Mouse (Mus musculus) adrenal gland, adult 2 months (tissue): ENCODE measurements around the gene Clspn. TPM values are rescaled to one million over a fixed set of nuclear protein-coding genes. Genes with fewer than 3 reads are reported as not detected.
"Not testable (repeated sequence)": the region's sequence is repeated elsewhere in the genome, so short reads cannot be mapped to it uniquely, and the experiment has no call there.

Experiments used
- DNase-seq: peaks from one replicate; pipeline ENCODE4 v3.0.0; 2021
- long read RNA-seq: library from polyadenylated mRNA; stranded (forward); transcript quantifications from one replicate; pipeline ENCODE4 v2.0.0, GENCODE M21; 2021
- polyA plus RNA-seq: library from polyadenylated mRNA; depleted of rRNA; stranded (reverse); fragments of >200 nt; gene quantifications from 2 replicates; pipeline ENCODE4 v1.2.3, GENCODE M21; 2012; rRNA removed
- total RNA-seq, 2 experiments: library from RNA; stranded (reverse); gene quantifications; 2 replicates each; pipeline ENCODE4 v1.2.3; 2021

Gene Clspn
- under 1 TPM; 0.66 to 0.97 TPM for total RNA-seq
- 0.11 and 0.19 TPM in 2 replicates for polyA plus RNA-seq
- long read RNA-seq = 0 reads

- peak; percentile 94 for DNase-seq
These were observed at the start of gene Clspn for GRCm38 (mm10) chr4:126556809-126557711. Clspn (plus strand) TSS chr4:126556935.

DNA sequence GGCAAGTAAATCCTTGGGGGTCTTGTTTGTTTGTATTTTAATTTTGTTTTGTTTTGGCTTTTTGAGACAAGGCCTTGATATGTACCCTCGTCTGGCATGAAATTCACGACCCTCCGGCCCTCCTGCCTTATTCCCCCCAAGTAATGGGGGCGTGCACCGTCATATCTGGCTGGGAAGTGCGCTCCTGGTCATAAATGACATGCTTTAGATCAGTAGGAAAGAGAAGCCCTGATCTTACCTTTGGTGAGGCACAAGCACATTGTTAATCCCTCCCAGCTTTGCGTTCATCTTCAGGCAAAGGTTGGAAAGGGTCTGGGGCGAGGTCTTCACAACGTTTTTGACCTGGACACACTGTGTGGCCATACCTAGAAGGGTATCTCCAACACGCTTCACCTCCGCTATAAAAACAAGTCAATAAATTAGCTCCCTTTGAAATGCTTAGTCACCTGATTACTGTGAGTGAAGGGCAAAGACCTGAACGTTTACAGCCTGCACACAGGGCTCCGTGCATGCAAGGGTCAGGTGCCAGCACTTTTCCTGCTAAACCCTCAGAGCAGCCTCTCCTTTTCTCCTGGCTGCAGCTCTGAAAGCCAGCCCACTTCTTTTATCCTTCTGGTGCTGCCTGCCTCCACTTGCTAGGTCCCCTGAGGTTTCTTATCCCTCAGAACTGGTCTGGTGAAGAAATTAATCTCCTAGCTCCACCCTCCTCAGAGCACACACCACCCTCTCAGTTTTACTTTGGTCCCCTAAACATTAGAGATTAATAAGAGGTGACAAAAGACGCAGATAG lies 48.4 kb upstream of the Clspn start:
- DNase-seq = no peak

DNA sequence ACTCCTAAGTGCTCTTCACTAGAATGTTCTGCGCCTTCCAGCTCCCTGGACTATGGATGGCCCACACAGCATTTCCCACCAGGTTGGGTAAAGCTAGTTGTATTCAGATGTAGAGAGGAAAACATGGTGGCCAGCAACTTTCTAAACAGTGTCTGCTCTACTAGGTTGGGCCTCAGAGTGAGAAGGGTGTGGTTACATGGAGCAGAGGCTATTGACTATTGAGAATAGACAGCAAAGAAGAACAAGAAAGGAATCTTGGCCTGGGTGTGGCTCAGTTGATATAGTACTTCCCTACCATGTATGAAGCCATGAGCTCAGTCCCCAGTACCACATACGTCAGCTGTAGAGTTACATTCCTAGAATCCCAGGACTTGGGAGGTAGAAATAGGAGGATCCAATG lies 47.7 kb upstream of the Clspn start:
- no peak for DNase-seq

GRCm38 (mm10) chr4:126511013-126511412 lies 45.7 kb upstream of the Clspn start:
- DNase-seq = no peak

DNA sequence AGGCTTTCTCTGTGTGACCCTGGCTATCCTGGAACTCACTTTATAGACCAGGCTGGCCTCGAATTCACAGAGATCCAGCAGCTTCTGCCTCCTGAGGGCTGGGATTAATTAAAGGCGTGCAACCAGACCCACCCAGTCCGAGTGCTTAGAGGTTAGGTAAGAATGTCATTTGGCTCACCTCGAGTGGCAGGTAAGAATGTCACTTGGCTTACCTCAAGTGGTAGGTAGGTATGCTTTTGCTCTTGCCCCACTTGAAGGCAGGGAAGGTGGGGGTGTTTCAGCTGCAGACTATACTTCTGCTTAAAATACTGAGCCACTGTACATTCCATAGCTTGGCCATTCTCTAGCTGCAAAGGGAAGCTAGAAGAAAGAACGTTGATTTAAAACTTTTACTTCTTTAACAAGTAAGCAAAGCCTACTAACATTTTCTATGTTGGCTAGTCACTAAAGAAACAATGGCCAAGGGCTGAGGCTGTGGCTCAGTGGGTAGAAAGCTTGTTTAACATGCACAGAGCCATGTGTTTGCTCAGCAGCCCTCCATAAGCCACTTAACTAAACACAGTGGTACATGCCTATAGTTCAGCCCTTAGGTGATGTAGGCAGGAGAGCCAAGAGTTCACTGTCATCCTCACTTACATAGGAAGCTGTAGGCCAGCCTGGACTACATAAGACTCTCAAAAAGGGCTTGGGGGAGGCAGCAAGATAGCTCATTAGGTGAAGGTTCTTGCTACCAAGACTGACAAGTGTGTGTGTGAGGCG lies 44.2 kb upstream of the Clspn start:
- no peak for DNase-seq

- no peak for DNase-seq
These were observed 30.6 kb upstream of the Clspn start for GRCm38 (mm10) chr4:126526164-126526563.

- no peak for DNase-seq
These were observed 29.9 kb upstream of the Clspn start for GRCm38 (mm10) chr4:126526828-126527227.

DNA sequence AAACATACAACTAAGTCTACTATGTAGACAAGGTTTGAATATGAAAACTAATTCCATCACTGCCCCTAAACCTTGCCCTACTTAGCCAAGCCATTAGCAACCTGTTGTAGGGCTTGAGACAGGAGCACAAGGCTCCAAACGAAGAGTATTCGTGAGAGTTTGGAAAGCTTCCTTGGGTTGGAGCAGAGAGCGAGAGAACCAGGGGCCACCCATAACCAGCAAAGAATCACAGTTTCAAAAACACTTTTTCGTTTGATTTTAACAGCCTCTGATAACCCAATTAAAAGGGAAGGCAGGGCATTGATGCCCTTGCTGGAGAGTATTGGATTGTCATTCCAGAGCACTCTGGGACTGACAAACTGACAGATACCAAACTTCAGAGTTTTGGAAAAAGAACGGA lies 24.4 kb upstream of the Clspn start:
- no peak for DNase-seq

GRCm38 (mm10) chr4:126532827-126533728 lies 23.7 kb upstream of the Clspn start, which contains the start of gene Ago4:
Ago4 (minus strand) TSS chr4:126533472.
- DNase-seq = peak; percentile 79

DNA sequence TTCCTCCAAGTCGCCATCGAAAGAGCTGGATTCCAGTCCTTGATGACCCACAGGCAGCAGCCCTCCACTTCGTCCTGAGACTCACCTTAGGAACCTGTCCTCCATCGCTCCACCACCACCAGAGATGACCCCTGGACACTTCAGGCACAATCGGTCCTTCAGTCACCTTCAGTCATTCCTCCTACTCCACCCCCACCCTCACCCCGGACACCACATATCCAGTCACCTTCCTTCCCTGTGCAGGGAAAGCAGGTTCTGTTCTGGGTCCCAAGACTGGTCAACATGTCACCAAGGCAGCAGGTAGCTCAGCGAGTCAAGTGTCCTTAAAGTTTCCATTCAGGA lies 23.0 kb upstream of the Clspn start:
- DNase-seq = no peak

- not testable (repeated sequence) for DNase-seq
These were observed 21.1 kb upstream of the Clspn start for GRCm38 (mm10) chr4:126535631-126536030.

DNA sequence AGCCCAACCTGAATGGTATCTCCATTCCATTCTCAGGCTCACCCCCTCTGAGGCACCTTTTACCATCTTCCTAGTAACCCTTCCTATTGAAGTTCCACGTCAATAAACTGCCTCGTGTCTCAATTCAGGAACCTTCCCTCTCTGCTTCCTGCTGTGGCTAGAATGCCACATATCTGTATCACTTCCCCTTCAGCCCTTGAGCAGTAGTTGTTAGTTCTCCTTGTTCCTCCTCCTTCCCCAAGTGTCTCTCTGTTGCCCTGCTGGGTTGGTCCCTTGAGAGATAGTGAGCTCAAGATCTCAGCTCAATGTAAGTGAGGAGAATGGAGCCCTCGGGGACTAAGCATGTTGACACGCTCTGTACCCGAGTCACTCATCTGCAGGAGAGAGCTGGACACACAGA lies 19.9 kb upstream of the Clspn start:
- DNase-seq = no peak

DNA sequence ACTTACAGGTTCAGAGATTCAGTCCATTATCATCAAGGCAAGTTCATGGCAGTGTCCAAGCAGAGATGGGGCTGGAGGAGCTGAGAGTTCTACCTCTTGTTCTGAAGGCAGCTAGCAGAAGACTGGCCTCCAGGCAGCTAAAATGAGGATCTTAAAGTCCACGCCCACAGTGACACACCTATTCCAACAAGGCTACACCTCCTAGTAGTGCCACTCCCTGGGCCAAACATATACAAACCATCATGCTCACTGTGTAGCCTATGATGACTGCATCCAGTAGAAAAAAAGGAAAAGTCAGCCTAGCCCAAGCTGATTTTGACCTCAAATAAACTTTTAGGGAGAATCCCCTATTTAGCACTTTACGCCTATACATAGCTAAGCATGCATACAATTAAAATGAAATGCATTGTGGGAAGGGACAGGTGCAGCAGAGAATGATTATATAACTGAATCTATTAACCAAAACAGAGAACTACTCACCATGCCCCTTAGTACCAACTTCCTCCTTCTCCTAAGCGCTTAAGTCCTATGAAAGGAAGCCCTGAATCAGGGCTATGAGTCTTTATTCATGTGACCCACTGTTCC lies 16.2 kb upstream of the Clspn start:
- DNase-seq = no peak

- DNase-seq = no peak
These were observed 13.9 kb upstream of the Clspn start for GRCm38 (mm10) chr4:126542838-126543237.

DNA sequence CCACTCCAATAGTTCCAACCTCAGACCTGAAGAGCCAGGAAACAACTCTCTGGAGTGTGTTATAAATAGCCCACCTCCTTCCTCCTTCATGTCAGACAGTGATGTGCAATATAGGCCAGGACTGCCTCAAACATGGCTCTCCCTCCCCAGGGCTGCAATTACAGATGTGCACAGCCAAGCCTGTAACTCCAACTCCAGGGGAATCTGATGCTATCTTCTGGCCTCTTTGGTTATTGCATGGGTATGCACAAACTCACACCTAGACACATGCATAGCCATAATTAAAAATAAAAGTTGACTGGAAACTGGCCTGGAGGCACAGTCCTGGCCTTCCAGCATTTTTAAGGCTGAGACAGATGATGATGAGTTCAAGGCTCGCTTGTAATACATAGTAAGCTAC lies 11.7 kb upstream of the Clspn start:
- DNase-seq = no peak

GRCm38 (mm10) chr4:126545703-126546102 lies 11.0 kb upstream of the Clspn start:
- DNase-seq = no peak

GRCm38 (mm10) chr4:126546183-126546582 lies 10.6 kb upstream of the Clspn start:
- DNase-seq = no peak

GRCm38 (mm10) chr4:126552136-126552535 lies 4.6 kb upstream of the Clspn start:
- peak; percentile 48 for DNase-seq

DNA sequence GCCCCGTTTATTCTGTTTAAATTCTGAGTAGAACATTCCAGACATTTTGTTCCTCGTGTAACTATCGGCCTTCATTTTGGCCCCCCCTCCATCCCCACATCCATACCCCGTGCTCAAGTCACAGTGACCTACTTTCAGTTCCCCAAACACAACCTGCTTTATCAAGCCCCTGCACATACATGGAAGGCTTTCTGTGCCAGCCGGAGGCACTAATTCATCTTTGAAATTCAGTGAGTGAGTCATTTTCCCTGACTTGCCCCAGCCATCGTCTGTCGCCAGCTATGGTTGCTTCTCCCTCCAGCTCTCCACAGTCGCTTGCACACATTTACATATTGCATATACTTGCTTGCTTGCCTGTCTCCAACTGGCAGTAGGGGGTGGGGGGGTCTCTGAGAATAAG lies 3.6 kb upstream of the Clspn start:
- peak; percentile 58 for DNase-seq

DNA sequence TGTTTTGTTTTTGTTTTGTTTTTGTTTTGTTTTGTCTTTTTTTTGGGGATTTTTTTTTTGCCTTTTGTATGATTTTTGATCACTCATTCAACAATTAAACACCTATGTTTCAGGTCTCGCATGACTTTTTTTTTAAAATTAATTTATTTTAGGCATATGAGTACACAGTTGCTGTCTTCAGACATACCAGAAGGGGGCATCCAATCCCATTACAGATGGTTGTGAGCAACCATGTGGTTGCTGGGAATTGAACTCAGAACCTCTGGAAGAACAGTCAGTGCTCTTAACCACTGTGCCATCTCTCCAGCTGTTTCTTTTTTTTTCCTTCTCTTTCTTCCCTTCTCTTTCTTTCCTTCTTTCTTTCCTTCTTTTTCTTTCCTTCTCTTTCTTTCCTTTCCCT lies 3.0 kb upstream of the Clspn start:
- no peak for DNase-seq

DNA sequence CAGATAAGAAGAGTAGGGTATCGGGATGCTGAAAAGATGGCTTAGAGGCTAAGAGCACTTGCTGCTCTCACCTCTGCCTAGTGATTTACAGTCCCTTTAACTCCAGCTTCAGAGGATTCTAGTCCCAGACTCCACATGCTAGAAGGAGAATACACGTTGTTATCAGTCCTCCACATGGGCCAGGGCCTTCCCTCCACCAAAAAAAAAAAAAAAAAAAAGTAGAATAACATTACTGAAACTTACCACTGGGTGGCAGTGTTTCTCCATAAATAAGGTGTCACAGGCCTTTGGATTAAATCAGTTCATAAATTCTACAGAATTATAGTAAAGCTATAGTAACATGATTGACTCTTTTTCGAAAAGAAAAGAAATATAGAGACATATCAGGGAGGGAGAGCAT lies 2.3 kb upstream of the Clspn start:
- DNase-seq = no peak
